9 mouse cellular contexts compared by ENCODE assay signal in genomic region chr3:36474421-36474820, GRCm38 (mm10). TPM values are rescaled to one million over a fixed set of nuclear protein-coding genes. Genes with fewer than 3 reads are reported as not detected.
DNase-seq lines count a peak whose midpoint lies in the region; ATAC-seq and TF ChIP-seq lines count a peak whose summit lies in the region.
"Had no signal": no experiment of that assay in that cellular context is flagged by ENCODE, and none has a peak within 500 bp of the region (broad histone marks: within the 10 kb centered on the region; RNA-seq: fewer than 3 reads in every experiment).

No protein-coding gene starts in this region.

- H3K36me3 ChIP-seq in embryonic facial prominence, embryonic 11.5 days (replicated peaks; ENCODE audit: control insufficient read depth, insufficient read depth, low read depth, low read length), result no peaks in the 10 kb centered on the region
- no peaks in the 10 kb centered on the region for H3K36me3 ChIP-seq in hindbrain, postnatal 0 days (ENCODE audit: insufficient read depth, low read length)
- H3K36me3 ChIP-seq in myocyte (ENCODE audit: control insufficient read depth, insufficient read depth), result no peaks in the 10 kb centered on the region
- no peaks in the 10 kb centered on the region for H3K36me3 ChIP-seq in thymus, adult 2 months (ENCODE audit: control insufficient read depth, insufficient read depth, low read length)

- TF ChIP-seq CTCF in layer of hippocampus, adult 2 months (conservative IDR thresholded peaks at IDR 0.05), result no peak
- TF ChIP-seq CTCF in hindbrain, postnatal 0 days (IDR thresholded peaks at IDR 0.05; ENCODE audit: low read depth), result no peak
- no peak for TF ChIP-seq CTCF in thymus, adult 2 months (IDR thresholded peaks at IDR 0.05; ENCODE audit: borderline replicate concordance, control insufficient read depth, extremely low read depth, insufficient read depth, low read length, poor library complexity)

- peaks cover 58% of the 10 kb centered on the region for H3K79me2 ChIP-seq in myocyte (ENCODE audit: control insufficient read depth, insufficient read depth)

- no peak overlapping the region; the same call in 1 of the 2 replicates for H3K4me2 ChIP-seq in embryonic facial prominence, embryonic 11.5 days (ENCODE audit: low read depth, low read length)
- peak overlapping the region; percentile 98 for H3K4me2 ChIP-seq in hindbrain, postnatal 0 days (ENCODE audit: low read depth, low read length)
- peak overlapping the region; percentile 72 for H3K4me2 ChIP-seq in myocyte (ENCODE audit: low read depth)

- H3K27me3 ChIP-seq in embryonic facial prominence, embryonic 11.5 days (ENCODE audit: control insufficient read depth, insufficient read depth, low read length), result no peaks in the 10 kb centered on the region
- H3K27me3 ChIP-seq in hindbrain, postnatal 0 days (ENCODE audit: insufficient read depth, low read length), result no peaks in the 10 kb centered on the region
- no peaks in the 10 kb centered on the region for H3K27me3 ChIP-seq in myocyte (ENCODE audit: control insufficient read depth, insufficient read depth, insufficient read length)
- H3K27me3 ChIP-seq in thymus, adult 2 months (ENCODE audit: control insufficient read depth, insufficient read depth, low read length), result no peaks in the 10 kb centered on the region

- peak overlapping the region; percentile 85 for H3K4me3 ChIP-seq in layer of hippocampus, adult 2 months
- peak overlapping the region; percentile 67; the same call in 1 of the 2 replicates for H3K4me3 ChIP-seq in embryonic facial prominence, embryonic 11.5 days (ENCODE audit: low read depth, low read length)
- H3K4me3 ChIP-seq in hindbrain, postnatal 0 days (ENCODE audit: low read length), result peak overlapping the region; percentile 62; the same call in 1 of the 2 replicates
- peak overlapping the region; percentile 90 for H3K4me3 ChIP-seq in myocyte
- no peak overlapping the region for H3K4me3 ChIP-seq in thymus, adult 2 months (ENCODE audit: control insufficient read depth, insufficient read depth, low read length)

- H3ac ChIP-seq in myocyte (ENCODE audit: control insufficient read depth, insufficient read length), result peak overlapping the region; percentile 29

- ATAC-seq in embryonic facial prominence, embryonic 11.5 days (replicated peaks; ENCODE audit: insufficient number of reproducible peaks, low FRiP score, low TSS enrichment, low read depth), result no peak
- ATAC-seq in hindbrain, postnatal 0 days, result no peak

- H3K9ac ChIP-seq in embryonic facial prominence, embryonic 11.5 days (replicated peaks; ENCODE audit: low read length), result no peak overlapping the region
- H3K9ac ChIP-seq in hindbrain, postnatal 0 days (replicated peaks; ENCODE audit: low read length), result no peak overlapping the region

- 79% methylated on average over 5 of the region's 5 CpGs for WGBS in embryonic facial prominence, embryonic 11.5 days
- 80% methylated on average over 5 of the region's 5 CpGs for WGBS in hindbrain, postnatal 0 days
- WGBS in thymus, adult 2 months, result 94% methylated on average over 5 of the region's 5 CpGs

- peak overlapping the region; percentile 87 for H3K27ac ChIP-seq in layer of hippocampus, adult 2 months
- H3K27ac ChIP-seq in embryonic facial prominence, embryonic 11.5 days (replicated peaks; ENCODE audit: low read depth, low read length), result no peak overlapping the region
- H3K27ac ChIP-seq in hindbrain, postnatal 0 days, result 0 out of 2 replicates have a peak overlapping the region, but pooled peaks have one; percentile 64
- no peak overlapping the region for H3K27ac ChIP-seq in thymus, adult 2 months (ENCODE audit: control insufficient read depth, insufficient read depth, low read length)

- DNase-seq in layer of hippocampus, adult 2 months (ENCODE audit: low spot score in 2 of 2), result no peak
- DNase-seq in layer of hippocampus, postnatal 14 days (ENCODE audit: low spot score in 2 of 2), result no peak
- DNase-seq in embryonic facial prominence, embryonic 11.5 days (ENCODE audit: low spot score), result no peak
- DNase-seq in hindbrain, postnatal 0 days (ENCODE audit: low spot score), result no peak
- DNase-seq in embryo, embryonic 11 days, result no peak
- no peak for DNase-seq in left cerebral cortex, adult 9 months (ENCODE audit: low spot score in 2 of 2)
- DNase-seq in thymus, adult 2 months, result no peak

- peaks cover 2% of the 10 kb centered on the region; the same call in 1 of the 2 replicates for H3K4me1 ChIP-seq in embryonic facial prominence, embryonic 11.5 days (ENCODE audit: control insufficient read depth, insufficient read depth, low read length)
- peaks cover 5% of the 10 kb centered on the region; the same call in 1 of the 2 replicates for H3K4me1 ChIP-seq in hindbrain, postnatal 0 days (ENCODE audit: insufficient read depth, low read length)
- peaks cover 13% of the 10 kb centered on the region for H3K4me1 ChIP-seq in thymus, adult 2 months (replicated peaks; ENCODE audit: control insufficient read depth, insufficient read depth, low read length)

- TF ChIP-seq POLR2A in myocyte (IDR thresholded peaks at IDR 0.05; ENCODE audit: insufficient read length, low read depth), result no peak
- no peak for TF ChIP-seq POLR2A in thymus, adult 2 months (IDR thresholded peaks at IDR 0.05; ENCODE audit: control insufficient read depth, extremely low read depth, insufficient read depth, low read length, poor library complexity)

- no peaks in the 10 kb centered on the region for H3K9me3 ChIP-seq in embryonic facial prominence, embryonic 11.5 days (replicated peaks; ENCODE audit: control insufficient read depth, low read length)
- no peaks in the 10 kb centered on the region for H3K9me3 ChIP-seq in hindbrain, postnatal 0 days (ENCODE audit: low read length)

TF ChIP-seq in myocyte, 11 proteins besides CTCF, POLR2A, EP300 and RAD21:
- no peak for TF ChIP-seq MYOD1 (IDR thresholded peaks at IDR 0.05; ENCODE audit: control insufficient read depth in 1 of 3, insufficient read length in 2 of 3, low read depth in 2 of 3)
- TF ChIP-seq USF1 (IDR thresholded peaks at IDR 0.05; ENCODE audit: low read depth), result peak; percentile 76
- TF ChIP-seq TCF12 (IDR thresholded peaks at IDR 0.05; ENCODE audit: insufficient read depth, poor library complexity, severe bottlenecking), result no peak
- TF ChIP-seq CEBPB (IDR thresholded peaks at IDR 0.05; ENCODE audit: insufficient read depth, poor library complexity, severe bottlenecking), result no peak

RNA-seq across cellular contexts. Expression of gene Anxa5, which starts 1.3 kb away (rescaled TPM):
- total RNA-seq in layer of hippocampus, adult 2 months (2021), result 10 to 100 TPM; 48.6 to 53.4 TPM
- total RNA-seq in layer of hippocampus, postnatal 14 days (2021), result 10 to 100 TPM; 42.6 to 44.8 TPM
- polyA plus RNA-seq in embryonic facial prominence, embryonic 11.5 days (2014; fragmentation: Nextera tagmentation; extraction: Ambion mirVana), result 129 and 140 TPM in 2 replicates
- 31.8 and 33.5 TPM in 2 replicates for total RNA-seq in hindbrain, postnatal 0 days (2014; rRNA removed)
- polyA plus RNA-seq in hindbrain, postnatal 0 days (2015; fragmentation: Nextera tagmentation; extraction: Ambion mirVana), result 54.0 and 55.5 TPM in 2 replicates
- 313 TPM for polyA plus RNA-seq in myocyte (2012; fragmentation: generic; extraction: Trizol)
- 374 and 442 TPM in 2 replicates for polyA plus RNA-seq in thymus, adult 2 months (2012; rRNA removed)

RNA-seq across cellular contexts. Expression of gene 1810062G17Rik, which starts 1.3 kb away (rescaled TPM):
- not detected for total RNA-seq in layer of hippocampus, adult 2 months (2021)
- under 1 TPM in 1 of 2 experiments, not detected in 1; 0.37 TPM for total RNA-seq in layer of hippocampus, postnatal 14 days (2021)
- polyA plus RNA-seq in embryonic facial prominence, embryonic 11.5 days (2014; fragmentation: Nextera tagmentation; extraction: Ambion mirVana), result 0.39 and 0.64 TPM in 2 replicates
- not detected in 2 replicates for total RNA-seq in hindbrain, postnatal 0 days (2014; rRNA removed)
- polyA plus RNA-seq in hindbrain, postnatal 0 days (2015; fragmentation: Nextera tagmentation; extraction: Ambion mirVana), result 0.91 and 1.1 TPM in 2 replicates
- polyA plus RNA-seq in myocyte (2012; fragmentation: generic; extraction: Trizol), result 0.46 TPM
- 1.2 and 1.5 TPM in 2 replicates for polyA plus RNA-seq in thymus, adult 2 months (2012; rRNA removed)

RNA-seq across cellular contexts. Expression of gene Gm11549, which starts 47.2 kb away (rescaled TPM):
- total RNA-seq in layer of hippocampus, adult 2 months (2021), result 1 to 10 TPM; 2.4 to 3.1 TPM
- 1 to 10 TPM; 1.5 to 1.9 TPM for total RNA-seq in layer of hippocampus, postnatal 14 days (2021)
- polyA plus RNA-seq in embryonic facial prominence, embryonic 11.5 days (2014; fragmentation: Nextera tagmentation; extraction: Ambion mirVana), result 0.10 and 0.26 TPM in 2 replicates
- 1.0 and 1.3 TPM in 2 replicates for total RNA-seq in hindbrain, postnatal 0 days (2014; rRNA removed)
- polyA plus RNA-seq in hindbrain, postnatal 0 days (2015; fragmentation: Nextera tagmentation; extraction: Ambion mirVana), result 0.53 and 0.62 TPM in 2 replicates
- not detected for polyA plus RNA-seq in myocyte (2012; fragmentation: generic; extraction: Trizol)
- 0.22 and 0.30 TPM in 2 replicates for polyA plus RNA-seq in thymus, adult 2 months (2012; rRNA removed)
- polyA plus RNA-seq: limb, embryonic 11.5 days had no signal

Comparison
In these comparisons a context has a peak if more than half of its experiments do, and no peak if none do; other contexts are left out.
1. H3K27ac ChIP-seq: peak in layer of hippocampus, adult 2 months (single experiment) and hindbrain, postnatal 0 days (single experiment); none in embryonic facial prominence, embryonic 11.5 days (single experiment) and thymus, adult 2 months (single experiment).